Mouse (Mus musculus): ENCODE data around the gene Bcl7a.

Gene Bcl7a

GRCm38 (mm10) chr5:123327686-123328085 is 15.9 kb upstream of the Bcl7a start:
- no peak for DNase-seq (ENCODE audit: low spot score)

- no peak for DNase-seq (ENCODE audit: low spot score)
Measured at GRCm38 (mm10) chr5:123333566-123333965, 10.1 kb upstream of the Bcl7a start.

- no peak for DNase-seq (ENCODE audit: low spot score)
Measured at GRCm38 (mm10) chr5:123336205-123336961, 7.3 kb upstream of the Bcl7a start.

- DNase-seq (ENCODE audit: low spot score): no peak
Measured at GRCm38 (mm10) chr5:123338463-123338862, 5.2 kb upstream of the Bcl7a start.

- DNase-seq (ENCODE audit: low spot score): no peak
Measured at GRCm38 (mm10) chr5:123344628-123344962, 961 bp downstream of the Bcl7a start.

GRCm38 (mm10) chr5:123344963-123345852 is 1.6 kb downstream of the Bcl7a start:
- peak; percentile 66 for DNase-seq (ENCODE audit: low spot score)

GRCm38 (mm10) chr5:123345853-123346654 is 2.4 kb downstream of the Bcl7a start:
- DNase-seq (ENCODE audit: low spot score): peak; percentile 97

- DNase-seq (ENCODE audit: low spot score): no peak
Measured at GRCm38 (mm10) chr5:123346701-123347270, 3.2 kb downstream of the Bcl7a start.

GRCm38 (mm10) chr5:123347985-123348384 is 4.4 kb downstream of the Bcl7a start:
- no peak for DNase-seq (ENCODE audit: low spot score)

- peak; percentile 19 for DNase-seq (ENCODE audit: low spot score)
Measured at GRCm38 (mm10) chr5:123350386-123350785, 6.8 kb downstream of the Bcl7a start.

- DNase-seq (ENCODE audit: low spot score): no peak
Measured at GRCm38 (mm10) chr5:123355918-123356317, 12.3 kb downstream of the Bcl7a start.

GRCm38 (mm10) chr5:123357253-123357652 is 13.6 kb downstream of the Bcl7a start:
- no peak for DNase-seq (ENCODE audit: low spot score)

- no peak for DNase-seq (ENCODE audit: low spot score)
Measured at GRCm38 (mm10) chr5:123359431-123359830, 15.8 kb downstream of the Bcl7a start.

- no peak for DNase-seq (ENCODE audit: low spot score)
Measured at GRCm38 (mm10) chr5:123362911-123363310, 19.3 kb downstream of the Bcl7a start.

- peak; percentile 90 for DNase-seq (ENCODE audit: low spot score)
Measured at GRCm38 (mm10) chr5:123364302-123364971, 20.8 kb downstream of the Bcl7a start.

- DNase-seq (ENCODE audit: low spot score): peak; percentile 70
Measured at GRCm38 (mm10) chr5:123368869-123369488, 25.3 kb downstream of the Bcl7a start.

- DNase-seq (ENCODE audit: low spot score): no peak
Measured at GRCm38 (mm10) chr5:123370049-123370448, 26.4 kb downstream of the Bcl7a start.

- no peak for DNase-seq (ENCODE audit: low spot score)
Measured at GRCm38 (mm10) chr5:123375262-123375661, 31.6 kb downstream of the Bcl7a start.

- DNase-seq (ENCODE audit: low spot score): no peak
Measured at GRCm38 (mm10) chr5:123375793-123376452, 32.3 kb downstream of the Bcl7a start.

- DNase-seq (ENCODE audit: low spot score): peak; percentile 24
Measured at GRCm38 (mm10) chr5:123376569-123376968, 32.9 kb downstream of the Bcl7a start.

All from adipocyte (in vitro differentiated cells).